Mouse (Mus musculus): ENCODE measurements around the gene Myh13.

Gene Myh13

DNA sequence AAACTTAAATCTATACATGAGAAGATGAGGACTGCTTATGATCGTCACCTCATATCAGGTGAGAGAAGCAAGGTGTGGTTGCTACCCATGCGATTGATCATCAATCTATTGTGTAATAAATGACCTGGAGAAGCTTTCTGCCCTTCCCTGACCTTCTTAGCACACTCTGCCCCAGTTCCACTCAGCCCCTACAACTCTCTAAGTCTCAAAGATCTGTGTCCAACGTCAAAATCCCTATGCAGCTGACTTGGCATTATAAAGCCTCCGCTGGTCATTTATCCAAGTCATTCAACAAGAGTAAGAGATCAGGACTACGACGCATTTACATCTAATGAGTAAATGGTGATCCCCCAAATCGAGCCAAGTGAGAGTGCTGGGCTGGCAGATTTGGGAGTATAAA is at the start of gene Myh13:
TSS of gene Myh13 (plus strand) at position 301 of the 400 bp plus-strand sequence.
- no peak for DNase-seq (ENCODE audit: low spot score in 2 of 2)

DNA sequence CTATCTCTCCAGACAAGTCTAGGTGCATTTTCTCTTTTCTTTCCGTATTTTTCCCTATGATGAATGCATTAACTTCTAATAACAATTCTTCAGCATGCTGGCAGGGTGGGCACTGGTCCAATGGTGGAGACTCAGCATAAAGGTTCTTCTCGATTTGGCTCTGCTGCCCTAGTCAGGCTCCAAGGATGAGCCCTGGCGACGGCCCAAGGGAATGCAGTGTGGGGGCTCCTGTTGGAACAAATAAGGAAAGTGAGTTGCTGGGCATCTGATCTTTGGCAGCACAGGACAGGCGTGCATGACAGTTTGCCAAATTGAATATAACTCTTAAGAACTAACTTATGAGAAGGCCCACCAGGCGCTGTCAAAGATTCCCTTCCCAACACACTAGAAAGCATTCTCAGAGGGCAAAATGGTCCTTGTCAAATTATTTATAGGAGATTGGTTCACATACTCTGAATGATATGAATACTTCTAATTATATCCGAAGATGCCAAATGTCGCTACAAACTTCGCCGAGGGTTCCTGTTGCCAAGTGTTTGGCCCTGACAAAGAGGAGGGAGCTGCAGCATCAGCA is 44.8 kb upstream of the Myh13 start, which contains the start of gene Myh8:
TSS of gene Myh8 (plus strand) at position 524 of the 574 bp plus-strand sequence.
- no peak for DNase-seq (ENCODE audit: low spot score in 2 of 2)

DNA sequence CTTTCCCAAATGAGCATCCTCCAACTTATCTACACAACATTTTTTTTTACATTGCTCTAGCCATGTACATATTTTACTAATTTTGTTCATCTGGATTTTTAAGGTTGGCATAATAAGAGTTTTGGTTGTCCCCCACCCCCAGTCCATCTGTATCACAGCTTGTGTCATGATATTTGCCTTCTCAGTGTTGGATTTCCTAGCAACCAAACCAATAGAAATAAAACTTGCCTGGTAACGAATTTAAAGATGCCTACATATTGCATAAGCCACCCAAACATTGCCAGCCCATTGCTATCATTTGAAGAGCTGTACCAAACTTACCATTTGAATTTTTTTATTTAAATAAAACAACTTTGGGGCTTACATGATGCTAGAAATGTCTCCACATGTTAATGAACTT is 28.0 kb upstream of the Myh13 start:
- no peak for DNase-seq (ENCODE audit: low spot score in 2 of 2)

DNA sequence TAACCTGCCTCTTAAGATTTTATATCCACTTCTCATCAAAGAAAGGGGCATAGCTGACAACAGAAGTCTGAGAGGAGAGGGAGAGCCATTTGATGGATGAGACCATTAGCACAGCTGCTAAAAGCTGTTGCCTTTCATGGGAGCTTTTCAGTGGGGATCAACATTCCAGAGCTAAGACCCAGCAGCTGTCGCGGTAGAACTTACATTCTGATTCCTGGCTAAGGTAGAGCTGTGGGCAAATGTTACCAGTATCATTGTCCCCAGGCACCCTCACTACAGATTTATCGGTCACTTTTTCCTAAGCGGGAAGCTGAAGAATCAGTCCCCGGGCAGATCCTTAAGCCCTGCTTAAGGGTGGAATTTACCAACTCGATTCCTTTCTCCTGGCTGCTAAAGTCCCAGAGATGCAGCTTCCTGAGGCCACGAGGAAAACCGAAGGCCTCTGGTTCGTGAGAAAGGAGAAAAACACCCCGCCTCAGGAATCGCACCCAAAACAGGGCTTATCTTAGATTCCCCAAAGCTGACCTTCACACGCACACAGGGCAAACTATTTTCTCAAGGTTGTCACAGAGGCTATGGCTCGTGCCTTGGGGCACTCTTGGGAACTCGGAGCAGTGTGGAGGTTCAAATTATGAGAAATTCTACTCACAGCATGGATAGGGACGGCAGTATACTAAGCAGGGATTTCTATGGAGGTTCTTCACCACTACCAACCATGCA is 7.6 kb upstream of the Myh13 start:
- DNase-seq (ENCODE audit: low spot score in 2 of 2): no peak

DNA sequence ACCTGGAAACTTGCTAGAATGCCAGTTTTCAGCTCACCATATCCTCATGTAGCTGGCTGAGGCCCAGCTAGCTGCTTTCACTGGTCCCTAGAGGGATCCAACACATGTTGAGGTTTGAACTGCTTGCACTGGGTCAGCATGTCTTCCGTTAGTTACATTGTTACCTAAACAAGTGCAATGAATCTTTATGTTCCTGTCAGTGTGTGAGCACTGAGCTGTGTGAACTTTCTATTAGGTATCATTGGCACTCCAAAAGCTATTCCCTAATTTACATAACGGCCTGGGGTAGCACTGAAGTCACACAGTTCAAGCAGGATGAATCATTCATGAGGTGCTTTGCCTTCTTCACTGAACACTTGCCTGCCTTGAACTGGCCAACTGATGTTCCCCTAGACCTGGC is 5.1 kb downstream of the Myh13 start:
- no peak for DNase-seq (ENCODE audit: low spot score in 2 of 2)

DNA sequence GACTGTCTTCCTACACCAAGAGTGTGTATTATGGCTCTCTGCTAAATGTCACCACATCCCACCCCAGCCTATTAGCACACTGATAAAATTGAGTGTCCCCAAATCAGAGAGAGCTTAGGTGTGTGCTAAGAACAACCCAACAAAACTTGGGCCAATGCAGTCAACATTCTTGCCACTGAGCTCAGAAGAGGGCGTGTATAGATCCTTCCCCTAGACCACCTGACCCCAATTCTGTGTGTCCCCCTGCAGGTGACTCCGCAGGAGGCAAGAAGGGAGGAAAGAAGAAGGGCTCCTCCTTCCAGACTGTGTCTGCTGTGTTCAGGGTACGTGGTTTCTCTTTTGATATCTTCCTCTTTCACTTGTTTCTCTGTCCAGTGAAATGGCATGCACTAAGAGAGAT is 23.1 kb downstream of the Myh13 start:
- DNase-seq (ENCODE audit: low spot score in 2 of 2): no peak

DNA sequence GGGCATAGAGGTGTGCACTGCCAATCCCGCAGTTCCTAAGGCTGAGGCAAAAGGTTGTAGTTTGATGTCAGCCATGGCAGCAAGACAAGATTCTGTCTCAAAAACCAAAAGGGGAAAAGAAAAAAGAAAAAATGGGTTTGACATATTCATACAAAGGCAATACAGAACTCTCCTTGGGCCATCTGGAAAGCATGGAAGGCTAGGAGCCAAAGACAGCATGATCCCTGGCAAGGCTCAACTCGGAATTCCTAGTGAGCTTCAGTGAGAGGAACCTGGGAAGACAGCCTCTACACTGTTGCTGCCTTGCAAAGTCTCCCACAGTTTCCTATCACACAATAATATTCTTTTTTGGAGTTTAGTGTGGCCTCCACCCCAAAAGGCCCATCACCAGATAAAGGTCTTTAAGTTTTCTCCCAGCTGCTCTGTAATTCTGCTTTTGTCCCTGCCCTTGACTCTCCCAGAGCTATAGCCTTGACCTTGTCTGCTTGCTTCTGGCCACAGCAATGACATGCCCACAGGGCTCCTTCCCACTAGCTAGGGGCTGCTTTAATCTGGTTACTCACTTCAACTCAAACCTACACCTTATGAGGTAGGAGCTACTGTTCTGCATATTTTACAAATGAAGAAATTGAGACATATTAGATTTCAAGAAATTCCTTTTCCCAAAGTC is 23.9 kb downstream of the Myh13 start:
- DNase-seq (ENCODE audit: low spot score in 2 of 2): no peak

DNA sequence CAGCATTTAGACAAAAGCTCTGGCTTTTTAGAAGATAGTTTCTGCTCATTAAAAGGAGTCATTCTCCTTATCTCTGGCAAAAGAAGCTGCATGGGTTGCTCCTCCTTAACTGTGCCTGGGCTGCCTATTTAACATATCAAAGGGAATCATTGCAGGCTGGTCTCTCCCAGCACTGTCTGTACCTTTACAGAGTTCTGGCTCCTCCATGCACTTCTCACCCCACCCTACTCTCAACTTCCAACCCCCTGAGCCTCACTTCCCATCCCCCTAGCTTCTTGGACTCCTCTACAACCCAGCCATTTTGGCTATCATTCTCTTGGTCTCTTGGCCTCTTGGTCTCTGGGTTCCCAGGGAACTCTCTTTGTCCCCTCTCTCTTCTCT is 24.4 kb downstream of the Myh13 start:
- no peak for DNase-seq (ENCODE audit: low spot score in 2 of 2)

DNA sequence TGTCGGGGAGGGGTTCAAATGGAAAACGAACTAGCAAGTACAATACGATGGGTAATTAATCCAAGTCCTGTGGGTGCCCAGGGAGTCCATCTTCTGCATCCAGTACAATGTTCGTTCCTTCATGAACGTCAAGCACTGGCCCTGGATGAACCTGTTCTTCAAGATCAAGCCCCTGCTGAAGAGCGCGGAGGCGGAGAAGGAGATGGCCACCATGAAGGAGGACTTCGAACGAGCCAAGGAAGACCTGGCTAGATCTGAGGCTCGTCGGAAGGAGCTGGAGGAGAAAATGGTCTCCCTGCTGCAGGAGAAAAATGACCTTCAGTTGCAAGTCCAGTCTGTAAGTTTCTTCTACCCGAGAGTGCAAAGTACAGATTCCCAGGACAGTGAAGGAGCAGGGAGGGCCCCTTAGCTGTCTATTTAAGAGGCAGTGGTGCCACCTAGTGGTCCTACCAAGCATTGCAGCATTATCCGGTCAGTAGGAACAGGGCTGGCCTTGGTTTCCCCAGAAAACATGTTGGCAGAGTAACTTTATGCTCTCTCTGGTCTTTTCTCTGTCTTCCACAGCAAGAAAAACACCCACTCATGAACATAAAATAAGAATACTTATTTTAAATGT is 28.8 kb downstream of the Myh13 start:
- peak; percentile 42 to 70 for DNase-seq (ENCODE audit: low spot score in 2 of 2)

DNA sequence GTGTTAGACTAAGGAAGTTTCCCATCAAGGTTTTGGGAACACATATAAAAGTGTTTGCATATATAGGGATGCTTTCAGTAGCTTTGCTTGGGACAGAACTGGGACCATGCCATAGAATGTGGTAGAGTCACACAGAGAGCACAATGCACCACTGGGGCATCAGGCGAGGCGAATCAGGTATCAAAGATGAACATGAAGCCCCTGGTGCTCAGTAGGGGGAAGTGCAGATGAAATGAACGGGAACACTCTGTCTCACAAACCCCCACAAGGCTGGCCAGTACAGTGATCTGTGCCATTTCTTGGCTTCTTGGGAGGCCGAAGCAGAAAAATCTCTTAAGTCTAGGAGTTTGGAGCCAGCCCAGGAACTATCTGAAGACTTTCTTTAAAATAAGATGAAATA is 31.6 kb downstream of the Myh13 start:
- no peak for DNase-seq (ENCODE audit: low spot score in 2 of 2)

DNA sequence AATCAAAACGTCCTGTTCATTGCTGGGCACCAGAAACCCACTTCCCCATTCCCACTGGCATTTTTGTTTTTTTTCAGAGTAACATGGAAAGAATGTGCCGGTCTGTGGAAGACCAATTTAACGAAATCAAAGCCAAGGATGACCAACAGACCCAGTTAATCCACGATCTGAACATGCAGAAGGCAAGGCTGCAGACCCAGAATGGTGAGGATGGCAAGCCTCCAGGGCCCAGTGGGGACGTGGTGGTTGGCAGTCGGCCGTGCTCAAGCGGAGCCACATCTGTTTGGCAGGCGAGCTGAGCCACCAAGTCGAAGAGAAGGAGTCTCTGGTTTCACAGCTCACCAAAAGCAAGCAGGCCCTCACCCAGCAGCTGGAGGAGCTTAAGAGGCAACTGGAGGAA is 36.6 kb downstream of the Myh13 start:
- no peak for DNase-seq (ENCODE audit: low spot score in 2 of 2)

DNA sequence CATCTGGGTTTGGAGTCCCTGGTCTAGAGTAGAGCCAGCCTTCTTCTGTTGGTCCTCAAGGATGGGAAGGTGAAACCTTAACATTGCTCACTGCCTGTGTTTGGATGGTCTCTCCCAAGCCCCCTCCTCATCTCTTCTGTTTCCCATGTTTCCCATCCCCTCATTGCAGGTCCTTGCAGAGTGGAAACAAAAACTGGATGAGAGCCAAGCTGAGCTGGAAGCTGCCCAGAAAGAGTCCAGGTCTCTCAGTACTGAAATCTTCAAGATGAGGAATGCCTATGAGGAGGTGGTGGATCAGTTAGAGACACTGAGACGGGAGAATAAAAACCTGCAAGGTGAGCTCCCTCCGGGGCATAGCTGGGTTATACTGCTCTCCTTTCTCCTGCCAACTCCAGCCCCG is 40.8 kb downstream of the Myh13 start:
- DNase-seq (ENCODE audit: low spot score in 2 of 2): no peak

DNA sequence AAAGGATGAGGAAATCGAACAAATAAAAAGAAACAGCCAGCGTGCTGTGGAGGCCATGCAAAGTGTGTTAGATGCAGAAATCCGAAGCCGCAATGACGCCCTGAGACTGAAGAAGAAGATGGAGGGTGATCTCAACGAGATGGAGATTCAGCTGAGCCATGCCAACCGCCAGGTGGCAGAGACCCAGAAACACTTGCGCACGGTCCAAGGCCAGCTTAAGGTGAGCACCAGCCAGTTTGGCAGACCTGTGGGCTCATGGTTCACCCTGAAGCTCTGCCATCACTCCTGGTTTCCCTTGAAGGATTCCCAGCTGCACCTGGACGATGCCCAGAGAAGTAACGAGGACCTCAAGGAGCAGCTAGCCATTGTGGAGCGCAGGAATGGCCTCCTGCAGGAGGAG is 43.1 kb downstream of the Myh13 start:
- no peak for DNase-seq (ENCODE audit: low spot score in 2 of 2)

DNA sequence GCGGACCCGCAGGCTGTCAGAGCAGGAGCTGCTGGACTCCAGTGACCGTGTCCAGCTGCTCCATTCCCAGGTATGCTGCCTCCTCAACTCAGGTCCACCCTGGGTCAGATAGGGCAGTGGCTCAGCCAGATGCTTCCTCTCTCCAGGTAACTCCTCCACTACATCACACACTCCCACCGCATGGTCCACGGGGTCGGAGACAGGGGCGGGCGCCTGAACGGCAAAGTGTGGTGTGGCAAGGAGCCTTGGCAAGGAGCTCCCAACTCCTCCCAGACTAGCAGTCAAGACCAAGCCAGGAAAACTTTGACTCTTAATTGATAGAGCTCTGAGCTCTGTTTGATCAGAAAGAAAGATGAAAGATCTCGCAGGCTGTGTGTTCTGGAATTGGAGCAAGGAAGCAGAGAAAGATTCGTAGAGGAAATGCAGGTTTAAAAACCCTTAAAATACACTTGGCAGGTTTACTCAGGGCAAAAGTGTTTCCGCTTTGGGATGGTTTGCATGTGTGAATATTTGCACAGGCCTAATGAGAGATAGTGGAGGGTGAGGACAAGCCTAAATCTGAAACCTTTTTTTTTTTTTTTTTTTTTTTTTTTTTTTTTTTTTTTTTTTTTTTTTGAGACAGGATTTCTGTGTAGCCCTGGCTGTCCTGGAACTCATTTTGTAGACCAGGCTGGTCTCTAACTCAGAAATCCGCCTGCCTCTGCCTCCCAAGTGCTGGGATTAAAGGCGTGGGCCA is 43.7 kb downstream of the Myh13 start:
- no peak for DNase-seq (ENCODE audit: low spot score in 2 of 2)

DNA sequence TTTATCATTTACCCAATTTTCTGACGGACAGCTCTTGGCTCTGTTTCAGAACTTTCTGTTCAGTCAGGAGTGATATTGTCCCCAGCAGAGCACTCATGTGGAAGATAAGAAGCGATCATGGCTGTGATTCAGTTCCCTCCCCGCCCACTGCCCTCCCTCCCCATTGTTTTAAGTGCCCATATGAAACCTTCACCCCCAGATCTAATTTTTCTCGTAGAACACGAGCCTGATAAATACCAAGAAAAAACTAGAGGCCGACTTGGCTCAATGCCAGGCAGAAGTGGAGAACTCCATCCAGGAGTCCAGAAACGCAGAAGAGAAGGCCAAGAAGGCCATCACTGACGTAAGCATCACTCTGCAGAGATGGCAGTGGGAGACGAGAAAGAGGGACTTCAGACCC is 45.5 kb downstream of the Myh13 start:
- DNase-seq (ENCODE audit: low spot score in 2 of 2): no peak

DNA sequence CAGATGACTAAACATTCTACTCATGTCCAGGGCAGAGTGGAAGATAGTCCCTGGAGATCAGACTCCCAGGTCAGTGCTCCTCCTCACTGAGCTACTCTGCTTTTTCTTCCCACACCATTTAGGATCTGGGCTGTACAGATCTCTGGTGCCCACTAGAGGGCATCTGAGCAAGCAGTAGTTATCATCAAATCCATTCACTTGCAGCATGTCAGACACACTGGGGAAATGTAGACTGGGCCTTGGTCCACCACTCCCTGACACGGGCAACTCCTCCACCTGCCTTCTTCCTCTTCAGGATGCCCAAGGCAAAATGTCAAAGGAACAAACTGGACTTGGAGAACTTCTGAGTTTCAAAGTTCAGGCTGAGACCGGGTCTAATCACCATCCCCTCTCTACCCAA is 51.9 kb downstream of the Myh13 start:
- no peak for DNase-seq (ENCODE audit: low spot score in 2 of 2)

DNA sequence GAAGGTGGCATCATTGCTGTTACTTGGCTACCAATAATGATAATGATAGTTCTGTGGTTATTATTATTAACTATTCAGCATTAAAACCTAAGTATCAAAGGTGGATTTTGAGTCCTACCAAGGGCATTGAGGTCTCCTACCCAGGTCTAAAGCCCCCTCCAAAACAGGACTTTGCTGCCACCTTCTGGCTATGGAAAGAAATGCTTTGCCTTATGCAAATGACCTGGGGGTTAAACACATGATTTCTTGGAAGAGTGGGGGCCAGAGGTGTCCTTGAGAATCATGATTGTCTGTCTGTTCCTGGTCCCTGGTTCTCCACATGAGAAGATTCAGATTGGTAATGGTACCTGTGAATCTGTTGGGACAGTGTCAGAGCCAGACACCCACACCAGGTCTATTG is 54.9 kb downstream of the Myh13 start:
- DNase-seq (ENCODE audit: low spot score in 2 of 2): no peak

DNA sequence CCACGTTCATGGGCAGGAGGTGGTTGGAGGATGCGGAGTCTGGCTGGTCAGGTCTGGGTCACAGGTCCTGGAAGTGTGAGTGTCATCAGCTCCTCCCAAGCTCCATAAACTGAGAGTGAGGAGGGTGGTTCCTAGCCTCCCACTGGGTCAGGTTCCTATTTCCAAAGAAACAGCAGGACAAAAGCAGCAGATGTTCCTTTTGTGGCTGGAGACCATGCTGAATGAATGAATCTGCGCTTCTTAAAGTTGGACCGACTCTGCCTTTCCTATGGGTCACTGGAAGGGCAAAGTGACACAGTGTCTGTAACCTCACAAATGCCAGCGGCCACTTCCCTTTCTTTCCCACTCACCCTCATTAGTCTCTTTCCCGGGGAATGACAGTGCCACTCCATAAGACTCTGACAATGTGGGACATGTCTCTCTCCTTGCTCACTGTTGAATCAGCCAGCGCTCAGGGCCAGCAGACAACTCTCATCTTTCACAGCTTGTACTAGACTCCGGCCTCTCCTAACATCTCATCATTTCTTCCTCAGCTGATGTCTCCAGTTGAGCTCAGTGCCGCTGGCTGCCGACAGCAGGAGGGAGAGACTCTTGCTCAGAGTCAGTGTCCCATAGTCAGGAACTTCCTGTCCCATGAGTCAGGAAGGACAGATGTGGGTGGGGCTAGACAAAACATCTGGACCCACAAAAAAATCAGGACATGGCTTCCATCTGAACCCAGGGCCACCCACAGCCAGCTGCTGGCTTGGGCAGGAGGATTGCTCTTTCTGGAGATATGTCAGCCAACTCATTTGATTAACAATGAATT is 58.4 kb downstream of the Myh13 start:
- no peak for DNase-seq (ENCODE audit: low spot score in 2 of 2)

DNA sequence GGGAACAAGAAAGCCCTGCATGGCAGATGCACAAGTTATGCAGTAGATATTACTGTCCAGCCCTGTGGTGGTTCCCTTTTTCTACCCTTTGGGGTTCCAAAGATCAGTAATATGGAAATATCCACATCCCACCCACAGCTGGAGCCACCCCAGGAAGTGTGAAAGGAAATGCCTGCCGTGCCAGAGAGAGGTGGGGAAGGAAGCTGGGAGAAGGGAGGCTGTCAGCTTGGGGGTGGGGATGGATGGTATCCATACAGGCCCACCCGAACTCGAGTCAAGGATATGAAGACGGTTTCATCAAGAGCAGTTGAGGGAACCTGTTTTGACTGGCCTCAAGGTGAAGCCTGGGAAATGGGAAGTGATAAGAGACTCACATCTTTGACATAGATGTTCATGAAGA is 60.4 kb downstream of the Myh13 start:
- DNase-seq (ENCODE audit: low spot score in 2 of 2): no peak

DNA sequence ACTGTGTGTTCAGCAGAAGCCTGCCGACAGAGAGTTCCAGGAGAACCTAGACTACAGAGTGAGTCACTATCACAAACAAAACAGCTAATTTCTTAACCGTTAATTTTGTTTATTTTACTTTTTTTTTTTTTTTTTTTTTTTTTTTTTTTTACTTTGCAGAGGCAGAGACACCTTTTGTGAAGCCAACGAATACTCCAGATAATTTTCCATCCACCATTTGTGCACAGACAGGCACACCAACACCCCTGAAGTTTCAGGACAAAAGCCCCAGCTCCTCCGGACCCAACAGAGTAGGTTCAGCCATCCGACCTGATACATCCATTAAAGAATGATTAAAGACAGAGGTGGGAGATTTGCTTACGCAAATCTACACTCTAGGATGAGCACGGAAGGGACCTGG is 63.2 kb downstream of the Myh13 start:
- DNase-seq (ENCODE audit: low spot score in 2 of 2): no peak

DNA sequence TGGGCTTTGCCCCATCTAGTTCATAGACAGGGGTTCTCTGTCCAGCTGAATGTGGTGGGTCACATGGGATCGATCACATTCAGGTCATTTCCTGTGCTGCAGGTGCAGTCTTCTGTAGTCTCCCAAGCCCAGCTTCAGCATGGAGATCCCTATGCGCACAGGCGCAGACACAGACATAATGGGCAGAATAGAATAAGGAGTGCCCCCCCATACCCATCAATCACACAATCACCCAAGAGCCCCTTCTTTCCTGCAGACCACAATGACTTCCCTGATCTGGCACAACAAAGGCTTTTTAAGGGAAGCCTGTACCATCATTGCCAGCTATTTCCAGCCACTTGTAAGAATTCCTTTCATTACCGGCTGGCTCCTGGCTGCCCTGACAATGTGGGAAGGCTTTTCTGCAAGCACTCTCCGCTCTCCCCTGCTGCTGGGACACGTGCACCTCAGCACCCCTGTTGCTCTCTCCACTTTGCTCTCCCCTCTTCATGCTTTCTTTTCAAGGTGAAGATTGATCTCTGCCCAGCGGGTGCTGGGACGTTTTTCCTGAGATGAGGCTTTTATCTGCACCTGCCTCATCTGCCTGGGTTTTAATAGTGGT is 65.5 kb downstream of the Myh13 start:
- DNase-seq (ENCODE audit: low spot score in 2 of 2): no peak
